ENCODE assay signal across 8 mouse cellular contexts in the genomic region with DNA sequence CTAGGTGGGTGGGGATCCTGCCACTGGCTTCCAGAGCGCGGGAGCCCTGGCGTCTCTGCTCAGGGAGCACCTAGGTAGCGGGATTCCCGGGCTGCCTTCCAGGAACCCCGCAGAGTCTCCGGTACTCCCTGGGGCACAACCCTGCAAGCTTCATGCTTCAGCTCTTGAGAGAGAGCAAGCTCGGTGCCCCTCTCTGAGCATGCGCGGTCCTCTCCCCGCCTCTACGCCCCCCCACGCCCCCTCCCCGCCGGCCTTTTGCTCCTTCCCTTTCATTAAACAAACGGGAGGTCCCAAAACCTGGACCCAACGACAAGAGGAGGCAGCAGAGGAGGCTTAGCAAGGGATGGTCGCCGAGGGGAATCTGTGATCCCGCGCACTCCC. TPM values are rescaled to one million over a fixed set of nuclear protein-coding genes. Genes with fewer than 3 reads are reported as not detected.
A peak's percentile ranks its signal among the peaks of the same experiment; 100 is the strongest.
DNase-seq lines count a peak whose midpoint lies in the region; ATAC-seq and TF ChIP-seq lines count a peak whose summit lies in the region.

A gene (plus strand): TSS at position 253 of the 381 bp plus-strand sequence.

- no peaks in the 10 kb centered on the region; the same call in 1 of the 2 replicates for H3K27me3 ChIP-seq in cerebellum, adult 2 months (ENCODE audit: control insufficient read depth, insufficient read depth, low read length)
- peaks cover 20% of the 10 kb centered on the region for H3K27me3 ChIP-seq in kidney, embryonic 16.5 days (ENCODE audit: insufficient read depth, low read length)
- H3K27me3 ChIP-seq in liver, embryonic 11.5 days (replicated peaks; ENCODE audit: control insufficient read depth, insufficient read depth, low read length), result peaks cover 30% of the 10 kb centered on the region

- TF ChIP-seq CTCF in cerebellum, adult 2 months (IDR thresholded peaks at IDR 0.05; ENCODE audit: borderline replicate concordance, insufficient read depth, low read depth, low read length), result no peak

- WGBS in cerebellum, adult 2 months, result under 1% methylated on average over 20 of the region's 21 CpGs
- 0% methylated on average over 21 of the region's 21 CpGs for WGBS in kidney, embryonic 16.5 days
- WGBS in liver, embryonic 11.5 days, result 0% methylated on average over 20 of the region's 21 CpGs

- H3K4me1 ChIP-seq in cerebellum, adult 2 months (ENCODE audit: control insufficient read depth, insufficient read depth, low read length), result no peaks in the 10 kb centered on the region
- H3K4me1 ChIP-seq in kidney, embryonic 16.5 days (ENCODE audit: insufficient read depth, low read length), result peaks cover 13% of the 10 kb centered on the region
- H3K4me1 ChIP-seq in liver, embryonic 11.5 days (replicated peaks; ENCODE audit: control insufficient read depth, insufficient read depth, low read length), result no peaks in the 10 kb centered on the region

- DNase-seq in gastrocnemius, postnatal 10 days, result peak; percentile 20
- no peak for DNase-seq in gastrocnemius, postnatal 36 days
- DNase-seq in cerebellum, adult 2 months, result peak; percentile 60 to 68
- DNase-seq in forelimb bud, embryonic 11.5 days (ENCODE audit: low read depth, low spot score), result peak; percentile 70
- DNase-seq in liver, embryonic 11.5 days (ENCODE audit: low spot score), result no peak
- peak; percentile 60 for DNase-seq in right cerebral cortex, postnatal 14 days
- no peak for DNase-seq in spleen, adult 18-20 months

- ATAC-seq in kidney, embryonic 16.5 days (ENCODE audit: low FRiP score, low TSS enrichment), result peak; percentile 93
- peak; percentile 45; the same call in 1 of the 2 replicates for ATAC-seq in liver, embryonic 11.5 days (replicated peaks; ENCODE audit: low FRiP score)

- no peaks in the 10 kb centered on the region for H3K9me3 ChIP-seq in kidney, embryonic 16.5 days (ENCODE audit: low read length)
- no peaks in the 10 kb centered on the region for H3K9me3 ChIP-seq in liver, embryonic 11.5 days (ENCODE audit: control insufficient read depth, low read length)

- H3K36me3 ChIP-seq in kidney, embryonic 16.5 days (ENCODE audit: insufficient read depth, low read length), result no peaks in the 10 kb centered on the region
- no peaks in the 10 kb centered on the region for H3K36me3 ChIP-seq in liver, embryonic 11.5 days (ENCODE audit: control insufficient read depth, insufficient read depth, low read length)

- H3K9ac ChIP-seq in kidney, embryonic 16.5 days (replicated peaks; ENCODE audit: low read length), result peak within 1 kb of the TSS; percentile 68
- H3K9ac ChIP-seq in liver, embryonic 11.5 days (ENCODE audit: low read depth, low read length), result no peak within 1 kb of the TSS

- H3K27ac ChIP-seq in cerebellum, adult 2 months (ENCODE audit: insufficient read depth, low read length), result no peak within 1 kb of the TSS
- peak within 1 kb of the TSS; percentile 72 for H3K27ac ChIP-seq in kidney, embryonic 16.5 days (ENCODE audit: low read length)
- no peak within 1 kb of the TSS for H3K27ac ChIP-seq in liver, embryonic 11.5 days (ENCODE audit: low read depth, low read length)

- intact Hi-C loops in gastrocnemius, postnatal 36 days (cut with DNase I), result loop anchor here (10.0 kb wide), 1 partner anchor 284 kb away; no protein-coding TSS in a partner anchor

- H3K4me3 ChIP-seq in cerebellum, adult 2 months (replicated peaks; ENCODE audit: insufficient read depth, low read depth, low read length), result peak within 1 kb of the TSS; percentile 57
- peak within 1 kb of the TSS; percentile 70 for H3K4me3 ChIP-seq in kidney, embryonic 16.5 days (ENCODE audit: low read length)
- H3K4me3 ChIP-seq in liver, embryonic 11.5 days (ENCODE audit: low read depth, low read length), result peak within 1 kb of the TSS; percentile 55

- H3K4me2 ChIP-seq in kidney, embryonic 16.5 days (replicated peaks; ENCODE audit: low read depth, low read length), result peak within 1 kb of the TSS; percentile 95
- H3K4me2 ChIP-seq in liver, embryonic 11.5 days, result peak within 1 kb of the TSS; percentile 82

- no peak for TF ChIP-seq POLR2A in cerebellum, adult 2 months (IDR thresholded peaks at IDR 0.05; ENCODE audit: borderline replicate concordance, insufficient read depth, low read length)

RNA-seq across cellular contexts. Expression of the gene that starts here (rescaled TPM):
- under 1 TPM; 0.21 to 0.32 TPM for total RNA-seq in gastrocnemius, postnatal 10 days (2021)
- not detected for total RNA-seq in gastrocnemius, postnatal 36 days (2021)
- 1.7 and 2.0 TPM in 2 replicates for polyA plus RNA-seq in cerebellum, adult 2 months (2012; rRNA removed)
- 6.3 TPM in 2 replicates for polyA plus RNA-seq in kidney, embryonic 16.5 days (2015; fragmentation: Nextera tagmentation; extraction: Ambion mirVana)
- polyA plus RNA-seq in liver, embryonic 11.5 days (2014; fragmentation: Nextera tagmentation; extraction: Ambion mirVana), result 0.56 and 0.70 TPM in 2 replicates

Comparison
In these comparisons a context has a peak if more than half of its experiments do, and no peak if none do; other contexts are left out.
1. Peak in DNase-seq in gastrocnemius, postnatal 10 days; RNA of the gene not detected or under 1 TPM.
2. Peak in ATAC-seq, H3K4me3 ChIP-seq and H3K4me2 ChIP-seq in liver, embryonic 11.5 days; RNA of the gene not detected or under 1 TPM.
3. DNase-seq: peak in cerebellum, adult 2 months (2 of 2), forelimb bud, embryonic 11.5 days (single experiment) and right cerebral cortex, postnatal 14 days (single experiment); none in gastrocnemius, postnatal 36 days (0 of 2), liver, embryonic 11.5 days (single experiment) and spleen, adult 18-20 months (0 of 2).
4. Peak in every context shown above with its lines, with median percentiles within 50 percentile points of each other: H3K4me3 ChIP-seq.